Mouse (Mus musculus) liver, adult 2 months (tissue): ENCODE data around the gene Npas2.

Experiments
- CTCF ChIP-seq: fragments of 200-500 bp; IDR thresholded peaks from 2 replicates; pipeline ENCODE4 v1.5.1; 2011; ENCODE audit warnings: low read depth, low read length, control low read depth
- POLR2A ChIP-seq: fragments of 200-500 bp; IDR thresholded peaks from 2 replicates; pipeline ENCODE4 v1.6.1; 2011; ENCODE audit warnings: low read length, control low read depth; ENCODE audit not compliant: insufficient read depth; ENCODE audit errors: extremely low read depth

DNA sequence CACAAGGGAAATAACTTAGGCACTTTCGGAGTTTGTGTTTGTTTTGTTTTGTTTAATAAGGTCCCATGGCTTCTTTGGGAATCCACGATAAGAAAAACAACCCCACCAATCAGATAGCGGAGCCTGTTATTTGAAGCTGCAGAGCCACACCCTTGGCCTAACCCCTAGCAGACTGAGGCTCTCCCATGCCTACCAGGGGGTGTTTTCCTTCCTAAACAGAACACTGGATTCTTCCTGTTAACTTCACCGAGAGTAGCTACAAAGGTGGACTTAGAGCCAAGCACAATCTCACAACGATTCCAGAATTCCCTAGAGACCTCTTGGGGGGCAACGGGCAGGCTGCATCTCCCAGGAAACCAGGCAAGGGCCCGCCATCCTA is 169.0 kb downstream of the Npas2 start:
- TF ChIP-seq CTCF (no peak), POLR2A (no peak)
